Mouse (Mus musculus): ENCODE measurements at regions not wholly inside any gene's neighbourhood (a gene's known extent, or its start where the extent isn't known, plus 50 kb on each side); places are given as distances from the start of the nearest gene placed in this dataset.

DNA sequence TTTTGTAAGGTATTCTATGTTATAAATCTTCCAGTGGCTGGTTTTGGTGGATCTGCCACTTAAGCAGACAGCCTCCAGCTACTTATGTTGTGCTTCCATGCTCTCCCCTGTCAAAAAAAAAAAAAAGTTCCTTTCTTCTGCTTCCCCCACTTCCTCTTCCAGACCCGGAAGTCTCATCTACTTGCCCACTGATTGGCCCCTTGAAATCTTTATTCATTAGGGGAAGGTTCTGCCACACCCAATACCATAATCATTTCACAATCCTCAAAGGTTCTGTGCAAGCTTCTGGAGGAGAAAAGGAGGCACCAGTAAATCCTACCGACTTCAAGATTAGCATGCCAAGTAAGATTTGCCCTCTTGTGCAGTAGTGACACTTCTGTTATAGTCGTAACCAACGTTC, 784.7 kb upstream of the Zeb2 start:
- TF ChIP-seq CTCF (IDR thresholded peaks at IDR 0.05; ENCODE audit: borderline replicate concordance, insufficient read depth, low read depth, low read length) (no peak), POLR2A (IDR thresholded peaks at IDR 0.05; ENCODE audit: borderline replicate concordance, insufficient read depth, low read length) (no peak)
